Mouse (Mus musculus) ES-E14 (cell line): ENCODE measurements around the gene Myl7. TPM values are rescaled to one million over a fixed set of nuclear protein-coding genes. Genes with fewer than 3 reads are reported as not detected.

Experiments
- DNase-seq: peaks from one replicate; pipeline ENCODE4 v3.0.0-alpha.2; 2013; ENCODE audit warnings: low read depth, low spot score
- H3K27ac ChIP-seq: 2 replicates; pipeline ENCODE4 v1.5.1; 2012; ENCODE audit warnings: low read depth, mild to moderate bottlenecking, low read length, moderate library complexity, mixed read lengths; ENCODE audit not compliant: poor library complexity, insufficient read depth, severe bottlenecking
- H3K36me3 ChIP-seq: 2 replicates; pipeline ENCODE4 v1.6.1; 2012; ENCODE audit warnings: mild to moderate bottlenecking, low read length, moderate library complexity, mixed read lengths; ENCODE audit not compliant: control insufficient read depth, poor library complexity, insufficient read depth, severe bottlenecking
- H3K4me1 ChIP-seq, 2 experiments: fragments of 150-350 bp in 1 of 2; sonication (generic) in 1 of 2; 2 replicates each; pipeline ENCODE4 v1.6.1; 2012; ENCODE audit warnings: low read length in 2 of 2, mild to moderate bottlenecking in 1 of 2, mixed read lengths in 1 of 2; ENCODE audit not compliant: control insufficient read depth in 2 of 2, insufficient read depth in 2 of 2, poor library complexity in 1 of 2
- H3K4me3 ChIP-seq, 2 experiments: fragments of 150-350 bp in 1 of 2; sonication (generic) in 1 of 2; 2 replicates each; pipeline ENCODE4 v1.5.1; 2012; ENCODE audit warnings: low read length in 2 of 2, low read depth in 1 of 2, mild to moderate bottlenecking in 1 of 2, mixed read lengths in 1 of 2; ENCODE audit not compliant: insufficient read depth in 1 of 2, poor library complexity in 1 of 2, severe bottlenecking in 1 of 2
- H3K9ac ChIP-seq: 2 replicates; pipeline ENCODE4 v1.6.1; 2012; ENCODE audit warnings: low read depth, mild to moderate bottlenecking, low read length, mixed read lengths; ENCODE audit not compliant: poor library complexity, insufficient read depth, severe bottlenecking
- H3K9me3 ChIP-seq: fragments of 150-350 bp; sonication (generic); 2 replicates; pipeline ENCODE4 v1.6.1; 2012; ENCODE audit warnings: low read depth, mild to moderate bottlenecking, low read length; ENCODE audit not compliant: control insufficient read depth, insufficient read depth
- CHD2 ChIP-seq: IDR thresholded peaks from 2 replicates; pipeline ENCODE4 v1.6.1; 2014; ENCODE audit warnings: mild to moderate bottlenecking, low read depth, low read length, inconsistent platforms
- HCFC1 ChIP-seq: IDR thresholded peaks from 2 replicates; pipeline ENCODE4 v1.6.1; 2012; ENCODE audit warnings: low read length, inconsistent platforms, borderline replicate concordance; ENCODE audit not compliant: insufficient read depth
- MAFK ChIP-seq: IDR thresholded peaks from 2 replicates; pipeline ENCODE4 v1.6.1; 2014; ENCODE audit warnings: mild to moderate bottlenecking, low read depth, low read length, inconsistent platforms; ENCODE audit not compliant: insufficient read depth
- ZC3H11A ChIP-seq: IDR thresholded peaks from 2 replicates; pipeline ENCODE4 v1.6.1; 2012; ENCODE audit warnings: low read depth, mild to moderate bottlenecking, inconsistent platforms, low read length, borderline replicate concordance
- ZNF384 ChIP-seq: IDR thresholded peaks from 2 replicates; pipeline ENCODE4 v1.6.1; 2012; ENCODE audit warnings: low read depth, low read length, inconsistent platforms
- in situ Hi-C, 2 experiments: fragments of 600-800 bp; cut with MboI; formaldehyde crosslinking; loops; one replicate each; pipeline ENCODE4 v1.15.1; 2025; ENCODE audit warnings: low sequenced_read_pairs in 2 of 2, inconsistent platforms in 1 of 2; ENCODE audit not compliant: unreplicated experiment in 2 of 2
- total RNA-seq: library from RNA; depleted of rRNA; stranded (reverse); fragments of 300-350 nt; gene quantifications from 2 replicates; pipeline ENCODE4 v1.2.3, GENCODE M21; 2012

Myl7 gene
- total RNA-seq, 1 experiment = 10.4 TPM

DNA sequence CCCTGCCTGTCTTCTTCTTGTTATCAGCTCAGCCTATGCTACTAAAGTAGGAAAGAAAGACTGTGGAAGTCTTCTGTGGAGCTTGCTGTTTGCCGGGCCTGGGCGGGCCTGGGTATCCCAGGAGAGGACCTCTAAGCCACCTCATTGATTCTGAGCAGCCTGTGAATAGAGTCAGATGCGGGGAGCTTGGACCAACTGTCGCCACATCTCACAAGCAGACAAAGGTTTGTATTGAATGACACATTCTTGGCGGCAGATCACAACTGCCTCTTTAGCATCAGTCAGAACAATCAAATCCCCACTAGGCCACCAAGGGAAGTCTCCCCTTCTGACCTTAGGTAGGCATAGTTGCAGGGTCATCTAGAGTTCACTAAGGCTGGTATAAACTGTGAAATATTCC, 11.3 kb downstream of the Myl7 start:
- H3K9me3 ChIP-seq = no peaks in the 10 kb centered on the region
- no peak overlapping the region for H3K27ac ChIP-seq
- H3K36me3 ChIP-seq = no peaks in the 10 kb centered on the region
- H3K4me3 ChIP-seq = no peak overlapping the region; a peak in 1 of 4 replicates
- DNase-seq = no peak
- no peak overlapping the region for H3K9ac ChIP-seq
- in situ Hi-C loops = no loop called here
- TF ChIP-seq HCFC1 (no peak), CHD2 (no peak), ZNF384 (no peak), MAFK (no peak), ZC3H11A (no peak)
- peaks cover 0 to 9% of the 10 kb centered on the region in 2 experiments; a peak in 1 of 4 replicates for H3K4me1 ChIP-seq

DNA sequence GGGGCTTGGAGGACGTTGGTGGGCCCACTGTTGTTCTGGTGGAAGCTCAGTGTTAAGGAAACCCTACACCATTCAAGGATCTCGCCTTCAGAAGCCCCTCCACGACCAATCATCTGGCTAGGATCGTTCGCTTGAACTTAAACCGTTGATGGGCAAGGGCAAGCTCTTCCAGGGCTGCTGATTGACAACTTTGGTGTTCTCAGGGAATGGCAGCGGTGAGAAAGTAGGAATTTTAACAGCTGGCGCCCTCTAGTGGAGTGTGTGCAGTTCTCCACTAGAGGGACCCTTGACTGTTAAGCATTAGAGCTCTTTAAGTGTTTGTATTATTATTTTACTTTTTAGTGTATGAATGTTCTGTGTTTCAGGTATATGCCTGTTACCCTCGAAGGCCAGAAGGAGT, 12.4 kb downstream of the Myl7 start:
- Histone ChIP-seq H3K9ac (no peak overlapping the region), H3K4me3 (no peak overlapping the region), H3K36me3 (no peaks in the 10 kb centered on the region), H3K27ac (no peak overlapping the region), H3K4me1 (peaks cover 0 to 9% of the 10 kb centered on the region in 2 experiments; a peak in 1 of 4 replicates), H3K9me3 (no peaks in the 10 kb centered on the region)
- in situ Hi-C loops = no loop called here
- no peak for TF ChIP-seq ZNF384
- no peak for TF ChIP-seq ZC3H11A
- no peak for TF ChIP-seq MAFK
- no peak for TF ChIP-seq HCFC1
- DNase-seq = no peak

DNA sequence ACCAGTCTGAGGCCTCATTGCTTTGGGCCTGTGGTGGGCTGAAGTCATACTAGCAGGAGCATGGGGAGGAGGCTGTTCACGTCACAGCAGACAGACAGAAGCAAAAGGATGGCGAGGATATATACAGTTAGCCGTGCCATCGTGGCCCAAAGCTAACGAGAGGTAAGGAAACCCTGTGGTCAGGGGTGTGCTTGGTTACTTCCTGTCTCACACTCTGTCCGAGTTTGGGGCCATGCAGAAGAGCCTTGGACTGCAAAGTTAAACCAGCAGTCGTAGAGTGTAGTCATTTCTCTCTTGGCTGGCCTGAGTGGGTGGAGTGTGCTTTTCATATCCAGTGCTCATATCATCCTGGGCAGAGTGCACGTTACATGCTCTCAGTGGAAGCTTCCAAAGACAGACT, 16.1 kb downstream of the Myl7 start:
- TF ChIP-seq ZNF384 = no peak
- TF ChIP-seq HCFC1 = no peak
- no peak for TF ChIP-seq ZC3H11A
- TF ChIP-seq MAFK = no peak
- TF ChIP-seq CHD2 = no peak
- Histone ChIP-seq H3K4me1 (peaks cover 6 to 11% of the 10 kb centered on the region in 2 experiments; a peak in 2 of 4 replicates), H3K9ac (no peak overlapping the region), H3K36me3 (no peaks in the 10 kb centered on the region), H3K9me3 (no peaks in the 10 kb centered on the region), H3K27ac (no peak overlapping the region), H3K4me3 (no peak overlapping the region)
- DNase-seq = no peak
- in situ Hi-C loops = no loop called here

DNA sequence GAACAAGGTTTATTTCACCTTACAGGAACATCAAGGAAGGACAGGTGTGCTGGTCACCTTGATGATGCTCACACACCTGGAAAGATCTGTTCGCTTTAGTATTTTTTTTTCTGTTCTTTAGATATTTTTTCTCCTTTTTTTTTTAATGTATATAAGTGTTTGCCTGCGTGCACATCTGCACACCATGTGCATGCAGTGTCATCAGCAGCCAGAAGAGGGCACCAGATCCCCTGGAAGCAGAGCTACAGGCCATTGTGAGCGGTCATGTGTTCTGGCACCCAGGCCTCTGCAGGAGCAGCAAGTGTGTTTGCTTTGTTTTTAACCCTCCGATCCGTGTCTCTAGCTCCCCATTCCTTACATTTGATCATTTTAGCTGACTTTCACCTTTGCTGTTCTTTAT, 18.7 kb downstream of the Myl7 start:
- H3K27ac ChIP-seq = no peak overlapping the region
- H3K9me3 ChIP-seq = no peaks in the 10 kb centered on the region
- peaks cover 6 to 12% of the 10 kb centered on the region in 2 experiments; a peak in 2 of 4 replicates for H3K4me1 ChIP-seq
- in situ Hi-C loops = no loop called here
- DNase-seq = peak; percentile 77
- 0 out of 2 replicates have a peak, but pooled peaks have one; percentile 27 for TF ChIP-seq HCFC1
- TF ChIP-seq CHD2 = no peak
- TF ChIP-seq MAFK = no peak
- no peak for TF ChIP-seq ZNF384
- TF ChIP-seq ZC3H11A = peak; percentile 47
- H3K36me3 ChIP-seq = peaks cover 13% of the 10 kb centered on the region; the same call in 1 of the 2 replicates
- peak overlapping the region; percentile 68; the same call in 1 of the 2 replicates for H3K9ac ChIP-seq
- H3K4me3 ChIP-seq = no peak overlapping the region
